Mouse (Mus musculus) myocyte (in vitro differentiated cells): Measurements from ENCODE around the gene Taf5. TPM values are rescaled to one million over a fixed set of nuclear protein-coding genes. Genes with fewer than 3 reads are reported as not detected.
A peak's percentile ranks its signal among the peaks of the same experiment; 100 is the strongest.

Experiments
- H3K27me3 ChIP-seq: one replicate; pipeline ENCODE4 v1.6.1; 2011; ENCODE audit not compliant: control insufficient read depth, insufficient read depth, insufficient read length
- H3K36me3 ChIP-seq: one replicate; pipeline ENCODE4 v1.6.1; 2011; ENCODE audit not compliant: control insufficient read depth, insufficient read depth
- H3K4me2 ChIP-seq: one replicate; pipeline ENCODE4 v1.6.1; 2011; ENCODE audit warnings: low read depth, control low read depth
- H3K4me3 ChIP-seq: one replicate; pipeline ENCODE4 v1.5.1; 2011; ENCODE audit warnings: mild to moderate bottlenecking, control low read depth, moderate library complexity
- H3K79me2 ChIP-seq: one replicate; pipeline ENCODE4 v1.6.1; 2011; ENCODE audit not compliant: control insufficient read depth, insufficient read depth
- H3ac ChIP-seq: one replicate; pipeline ENCODE4 v1.6.1; 2011; ENCODE audit not compliant: control insufficient read depth, insufficient read length
- CEBPB ChIP-seq: IDR thresholded peaks from 2 replicates; pipeline ENCODE4 v1.6.1; 2011; ENCODE audit warnings: mild to moderate bottlenecking, moderate library complexity; ENCODE audit not compliant: poor library complexity, insufficient read depth, severe bottlenecking
- E2F4 ChIP-seq: IDR thresholded peaks from one replicate; pipeline ENCODE4 v1.6.1; 2011; ENCODE audit warnings: mild to moderate bottlenecking, control low read depth, moderate library complexity; ENCODE audit not compliant: insufficient read depth
- MAX ChIP-seq: IDR thresholded peaks from one replicate; pipeline ENCODE4 v1.6.1; 2011; ENCODE audit warnings: low read depth, mild to moderate bottlenecking, control low read depth
- MYOD1 ChIP-seq, 3 experiments: IDR thresholded peaks; one replicate each; pipeline ENCODE4 v1.6.1; 2011; ENCODE audit warnings: control low read depth in 2 of 3, low read depth in 2 of 3, mild to moderate bottlenecking in 2 of 3, moderate library complexity in 1 of 3; ENCODE audit not compliant: insufficient read length in 2 of 3, control insufficient read depth in 1 of 3
- MYOG ChIP-seq, 3 experiments: IDR thresholded peaks; one replicate each; pipeline ENCODE4 v1.6.1; 2011; ENCODE audit warnings: control low read depth in 2 of 3, low read depth in 2 of 3, mild to moderate bottlenecking in 2 of 3; ENCODE audit not compliant: insufficient read length in 2 of 3, control insufficient read depth in 1 of 3, insufficient read depth in 1 of 3
- POLR2A ChIP-seq: IDR thresholded peaks from one replicate; pipeline ENCODE4 v1.6.1; 2011; ENCODE audit warnings: low read depth, mild to moderate bottlenecking, control low read depth, moderate library complexity; ENCODE audit not compliant: insufficient read length
- POLR2AphosphoS2 ChIP-seq: IDR thresholded peaks from one replicate; pipeline ENCODE4 v1.6.1; 2011; ENCODE audit warnings: low read depth, control low read depth; ENCODE audit not compliant: insufficient read length
- REST ChIP-seq: IDR thresholded peaks from one replicate; pipeline ENCODE4 v1.6.1; 2011; ENCODE audit warnings: mild to moderate bottlenecking, control low read depth, moderate library complexity; ENCODE audit not compliant: insufficient read depth, insufficient read length
- SRF ChIP-seq: IDR thresholded peaks from one replicate; pipeline ENCODE4 v1.6.1; 2011; ENCODE audit warnings: low read depth; ENCODE audit not compliant: control insufficient read depth, insufficient read length
- TCF12 ChIP-seq: IDR thresholded peaks from one replicate; pipeline ENCODE4 v1.6.1; 2011; ENCODE audit warnings: mild to moderate bottlenecking, control low read depth; ENCODE audit not compliant: poor library complexity, insufficient read depth, severe bottlenecking
- TCF3 ChIP-seq: IDR thresholded peaks from one replicate; pipeline ENCODE4 v1.6.1; 2011; ENCODE audit warnings: low read depth, control low read depth; ENCODE audit not compliant: insufficient read length
- USF1 ChIP-seq: IDR thresholded peaks from one replicate; pipeline ENCODE4 v1.6.1; 2011; ENCODE audit warnings: low read depth, mild to moderate bottlenecking, control low read depth, moderate library complexity
- polyA plus RNA-seq: library from polyadenylated mRNA; unstranded; fragments of >200 nt; fragmentation: generic; extraction: Trizol; gene quantifications from one replicate; pipeline ENCODE4 v1.2.1, GENCODE M21; 2012; ENCODE audit warnings: missing spikeins

The Taf5 gene
- 2.5 TPM for polyA plus RNA-seq

DNA sequence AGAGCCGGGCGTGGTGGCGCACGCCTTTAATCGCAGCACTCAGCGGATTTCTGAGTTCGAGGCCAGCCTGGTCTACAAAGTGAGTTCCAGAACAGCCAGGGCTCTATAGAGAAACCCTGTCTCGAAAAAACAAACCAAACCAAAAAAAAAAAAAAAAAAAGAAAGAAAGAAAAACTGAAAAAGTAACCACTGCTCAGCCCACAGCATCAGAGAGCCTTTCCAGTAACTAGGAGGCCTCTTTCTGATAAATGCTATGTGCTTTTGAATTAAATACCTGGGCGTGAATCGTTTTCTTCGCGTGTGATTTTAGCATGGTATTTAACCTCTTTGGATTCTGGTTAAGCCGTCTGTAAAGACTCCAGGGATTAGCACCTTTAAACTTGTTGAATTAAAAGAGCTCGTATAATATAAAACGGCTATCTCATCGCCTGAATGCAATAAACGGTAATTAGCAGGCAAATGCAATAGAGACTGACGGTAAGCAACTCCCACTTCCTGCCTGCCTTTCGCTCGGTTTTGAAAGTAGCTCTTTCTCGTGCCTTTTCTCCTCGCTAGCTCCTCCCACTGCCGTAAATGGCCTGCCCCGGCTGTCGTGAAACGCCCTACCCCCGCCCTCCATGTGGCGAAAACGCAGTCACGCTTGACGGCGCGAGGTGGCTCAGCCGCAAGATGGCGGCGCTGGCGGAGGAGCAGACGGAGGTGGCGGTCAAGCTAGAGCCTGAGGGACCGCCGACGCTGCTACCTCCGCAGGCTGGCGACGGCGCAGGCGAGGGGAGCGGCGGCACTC, at the start of gene Taf5:
TSS of gene Taf5 (plus strand) at position 651 of the 787 bp plus-strand sequence.
- Histone ChIP-seq H3K4me2 (peak within 1 kb of the TSS; percentile 99), H3K4me3 (peak within 1 kb of the TSS; percentile 35), H3K36me3 (peaks cover 9% of the 10 kb centered on the region), H3K27me3 (no peaks in the 10 kb centered on the region), H3ac (peak within 1 kb of the TSS; percentile 87), H3K79me2 (peaks cover 22% of the 10 kb centered on the region)
- TF ChIP-seq TCF3 = no peak
- peak; percentile 91 for TF ChIP-seq SRF
- TF ChIP-seq E2F4 = peak; percentile 38
- TF ChIP-seq REST = peak; percentile 77
- peak; percentile 94 for TF ChIP-seq POLR2AphosphoS2
- no peak for TF ChIP-seq TCF12
- peak; percentile 99 for TF ChIP-seq POLR2A
- TF ChIP-seq USF1 = no peak
- TF ChIP-seq MAX = no peak
- TF ChIP-seq MYOG (IDR thresholded peaks at IDR 0.05; ENCODE audit: control insufficient read depth in 1 of 3, insufficient read depth in 1 of 3, insufficient read length in 2 of 3, low read depth in 2 of 3) = peak in 2 of 3 experiments; percentile 31 to 36
- TF ChIP-seq MYOD1 (IDR thresholded peaks at IDR 0.05; ENCODE audit: control insufficient read depth in 1 of 3, insufficient read length in 2 of 3, low read depth in 2 of 3) = peak in 1 of 3 experiments; percentile 12
- peak; percentile 71; the same call in 1 of the 2 replicates for TF ChIP-seq CEBPB

DNA sequence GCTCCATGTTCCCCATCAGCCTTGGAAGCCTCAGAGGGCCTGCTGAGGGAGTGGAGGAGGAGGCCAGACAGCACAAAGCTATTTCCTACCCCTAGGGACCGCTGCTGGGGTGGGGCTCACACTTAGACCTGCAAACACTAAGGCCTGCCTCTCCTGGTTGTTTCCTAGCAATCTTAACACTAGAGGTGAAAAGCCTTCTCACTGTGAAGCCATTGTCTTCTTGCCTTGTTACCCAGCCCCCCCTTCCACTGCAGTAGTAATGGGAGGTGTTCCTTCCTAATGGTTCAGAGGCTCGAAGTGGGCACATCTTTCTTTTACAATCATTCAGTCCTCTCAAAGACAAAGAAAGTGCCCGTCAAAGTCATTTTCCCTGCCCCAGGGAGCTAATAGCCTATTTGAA, 49.7 kb upstream of the Taf5 start:
- H3ac ChIP-seq = no peak overlapping the region
- TF ChIP-seq REST (no peak), TCF3 (no peak), POLR2A (no peak), SRF (no peak), E2F4 (no peak)
- no peaks in the 10 kb centered on the region for H3K36me3 ChIP-seq
- no peak overlapping the region for H3K4me2 ChIP-seq
- peaks cover 46% of the 10 kb centered on the region for H3K27me3 ChIP-seq
- H3K79me2 ChIP-seq = no peaks in the 10 kb centered on the region
- H3K4me3 ChIP-seq = no peak overlapping the region

DNA sequence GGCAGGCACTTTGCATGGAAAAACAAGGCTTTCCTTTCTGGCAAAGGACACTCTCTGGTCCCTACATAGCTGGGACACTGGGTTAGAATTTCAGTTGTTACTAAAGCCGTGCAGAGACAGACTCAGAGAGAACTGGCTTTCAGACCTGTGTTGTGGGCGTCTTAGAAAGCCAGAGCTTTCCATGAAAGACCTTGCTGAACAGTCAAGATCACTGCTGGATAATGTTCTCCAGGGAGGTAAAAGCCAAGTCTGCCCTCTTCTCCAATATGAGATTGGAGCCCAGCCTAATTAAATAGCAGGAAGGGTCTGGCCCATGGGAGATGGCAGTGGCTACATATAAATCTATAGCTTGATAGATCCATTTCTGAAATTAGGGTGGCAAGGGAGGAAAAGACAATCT, 49.2 kb upstream of the Taf5 start:
- TF ChIP-seq REST = no peak
- TF ChIP-seq CEBPB = no peak
- TF ChIP-seq MAX = no peak
- TF ChIP-seq E2F4 = no peak
- no peak for TF ChIP-seq TCF12
- TF ChIP-seq TCF3 = no peak
- TF ChIP-seq MYOG (IDR thresholded peaks at IDR 0.05; ENCODE audit: control insufficient read depth in 1 of 3, insufficient read depth in 1 of 3, insufficient read length in 2 of 3, low read depth in 2 of 3) = no peak
- no peak for TF ChIP-seq SRF
- TF ChIP-seq POLR2A = no peak
- TF ChIP-seq USF1 = no peak
- TF ChIP-seq POLR2AphosphoS2 = no peak
- TF ChIP-seq MYOD1 (IDR thresholded peaks at IDR 0.05; ENCODE audit: control insufficient read depth in 1 of 3, insufficient read length in 2 of 3, low read depth in 2 of 3) = no peak
- H3K79me2 ChIP-seq = no peaks in the 10 kb centered on the region
- no peaks in the 10 kb centered on the region for H3K36me3 ChIP-seq
- peaks cover 41% of the 10 kb centered on the region for H3K27me3 ChIP-seq
- no peak overlapping the region for H3ac ChIP-seq
- H3K4me3 ChIP-seq = no peak overlapping the region
- no peak overlapping the region for H3K4me2 ChIP-seq

- no peak for TF ChIP-seq USF1
- no peak for TF ChIP-seq MAX
- no peak for TF ChIP-seq CEBPB
- no peak for TF ChIP-seq TCF12
- no peak for TF ChIP-seq E2F4
- TF ChIP-seq MYOG (IDR thresholded peaks at IDR 0.05; ENCODE audit: control insufficient read depth in 1 of 3, insufficient read depth in 1 of 3, insufficient read length in 2 of 3, low read depth in 2 of 3) = no peak
- TF ChIP-seq POLR2A = no peak
- TF ChIP-seq REST = no peak
- no peak for TF ChIP-seq MYOD1 (IDR thresholded peaks at IDR 0.05; ENCODE audit: control insufficient read depth in 1 of 3, insufficient read length in 2 of 3, low read depth in 2 of 3)
- no peak for TF ChIP-seq TCF3
- no peak overlapping the region for H3ac ChIP-seq
- no peak overlapping the region for H3K4me2 ChIP-seq
- H3K4me3 ChIP-seq = no peak overlapping the region
- no peaks in the 10 kb centered on the region for H3K36me3 ChIP-seq
- no peaks in the 10 kb centered on the region for H3K79me2 ChIP-seq
- peaks cover 31% of the 10 kb centered on the region for H3K27me3 ChIP-seq
These were observed 48.2 kb upstream of the Taf5 start for GRCm38 (mm10) chr19:47019326-47019725.
